Mouse (Mus musculus) monocyte, adult 5-6 weeks (primary cell): Measurements from ENCODE around the gene Il2ra. TPM values are rescaled to one million over a fixed set of nuclear protein-coding genes. Genes with fewer than 3 reads are reported as not detected.

Experiments
- ATAC-seq: fragments of 153-309, 156-312 bp; replicated peaks from 2 replicates; pipeline ENCODE4 v1.8.0; 2017; ENCODE audit warnings: mild to moderate bottlenecking; ENCODE audit not compliant: low TSS enrichment, insufficient number of reproducible peaks, severe bottlenecking, poor library complexity, low FRiP score
- total RNA-seq: library from RNA; stranded (forward); fragments of 200-1000, 200-491, 200-594 nt; gene quantifications from 3 replicates; pipeline ENCODE4 v1.2.3, GENCODE M21; 2017

Il2ra gene
- total RNA-seq, 1 experiment from 2014 or later = 0.48 TPM

GRCm38 (mm10) chr2:11651476-11651875 lies 8.9 kb downstream of the Il2ra start:
- no peak for ATAC-seq

GRCm38 (mm10) chr2:11652196-11652595 lies 9.6 kb downstream of the Il2ra start:
- no peak for ATAC-seq

DNA sequence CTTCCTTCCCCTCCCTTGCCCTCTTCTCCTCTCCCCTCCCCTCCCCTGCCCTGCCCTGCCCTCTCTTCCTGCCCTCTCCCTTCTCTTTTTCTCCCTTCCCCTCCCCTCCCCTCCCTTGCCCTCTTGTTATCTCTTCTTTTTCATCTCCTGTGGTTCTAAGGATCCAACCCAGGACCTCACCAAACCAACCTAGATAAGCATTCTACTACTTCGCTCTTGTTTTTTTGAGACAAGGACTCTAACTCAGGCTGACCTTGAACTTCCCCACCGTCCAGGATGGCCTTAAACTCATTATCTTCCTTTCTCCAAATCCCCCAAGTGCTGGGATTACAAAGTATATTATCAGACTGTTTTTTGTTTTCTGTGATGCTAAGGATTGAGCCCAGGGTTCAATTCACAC lies 10.2 kb downstream of the Il2ra start:
- ATAC-seq = no peak

DNA sequence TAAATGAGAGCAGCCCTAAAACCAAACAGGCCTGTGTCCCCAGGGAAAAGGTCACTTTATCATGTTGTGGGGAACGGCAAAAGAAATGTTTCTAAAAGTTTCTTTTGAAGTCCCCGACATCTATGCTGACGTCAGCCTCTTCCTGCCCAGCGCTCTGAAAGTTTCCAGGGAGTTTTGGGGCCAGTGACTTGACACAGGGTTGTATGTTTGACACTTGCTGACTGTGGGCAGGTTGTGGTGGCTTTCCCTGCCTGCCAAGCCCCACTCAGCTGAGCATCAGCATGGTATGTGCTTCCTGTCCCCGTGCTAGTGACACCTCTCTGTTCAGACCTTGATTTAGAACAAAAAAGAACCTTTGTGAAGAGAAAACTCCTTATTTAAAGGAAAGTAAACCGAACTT lies 10.7 kb downstream of the Il2ra start:
- ATAC-seq = peak; percentile 92

DNA sequence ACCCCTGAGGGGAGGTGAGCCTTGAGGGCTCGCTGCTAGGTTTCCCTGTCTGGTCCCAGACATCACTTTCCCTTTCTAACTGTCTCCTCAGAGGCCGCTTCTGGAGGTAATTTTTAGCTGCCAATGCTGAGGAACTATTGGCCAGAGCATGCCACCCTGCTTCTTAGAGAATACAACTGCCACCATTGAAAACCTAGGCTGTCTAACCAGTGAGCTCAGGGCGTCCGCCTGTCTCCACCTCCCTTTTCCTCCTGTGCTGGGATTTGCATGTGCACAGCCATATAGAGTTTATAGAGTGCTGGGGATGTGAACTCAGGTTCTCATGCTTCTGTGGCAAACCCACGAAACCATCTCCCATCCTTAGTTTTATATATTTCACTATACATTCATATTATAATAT lies 11.2 kb downstream of the Il2ra start:
- ATAC-seq = no peak

DNA sequence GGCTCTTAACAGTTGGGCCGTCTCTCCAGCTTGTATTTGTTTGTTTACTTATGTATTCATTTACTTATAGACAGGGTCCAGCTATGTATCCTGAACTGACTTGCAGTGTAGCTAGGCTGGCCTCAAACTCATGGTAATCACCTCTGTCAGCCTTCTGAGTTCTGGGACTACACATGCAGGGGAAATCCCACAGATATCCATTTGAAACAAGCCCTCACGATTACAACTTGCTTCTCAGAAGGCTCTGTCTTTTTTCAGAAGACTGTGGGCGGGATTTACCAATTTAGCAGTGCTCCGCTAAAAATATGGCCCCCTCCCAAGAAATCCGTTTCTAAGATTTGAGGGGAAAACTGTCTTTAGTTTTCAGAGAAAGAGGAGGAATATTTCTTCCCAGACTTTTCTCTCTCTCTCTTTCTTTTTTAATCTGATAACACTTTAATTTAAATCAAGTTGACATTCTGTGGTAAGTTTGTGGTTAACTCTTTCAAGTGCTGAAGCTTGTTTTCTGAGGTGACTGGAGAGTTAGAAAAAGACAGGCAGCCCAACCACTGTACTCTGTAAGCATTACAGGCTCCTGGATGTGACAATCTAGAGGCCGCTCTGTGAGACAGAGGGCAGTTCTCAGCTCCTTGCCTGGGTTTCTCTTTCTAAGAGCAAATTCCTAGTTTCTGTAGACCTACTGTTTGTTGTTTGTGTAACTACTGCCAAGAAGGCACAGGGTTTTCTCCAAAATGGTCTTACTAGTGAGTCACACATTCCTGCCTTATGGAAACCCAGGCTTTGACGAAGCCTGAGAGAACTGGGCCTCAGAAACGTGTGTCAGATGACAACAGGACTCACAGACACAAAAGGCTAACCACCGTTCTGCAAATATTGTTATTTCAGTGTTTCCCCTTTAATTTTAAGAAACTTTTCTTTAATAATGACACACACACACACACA lies 12.7 kb downstream of the Il2ra start:
- ATAC-seq = no peak

- no peak for ATAC-seq
These were observed 15.0 kb downstream of the Il2ra start for GRCm38 (mm10) chr2:11657581-11657980.

- no peak for ATAC-seq
These were observed 16.7 kb downstream of the Il2ra start for GRCm38 (mm10) chr2:11659263-11659662.

DNA sequence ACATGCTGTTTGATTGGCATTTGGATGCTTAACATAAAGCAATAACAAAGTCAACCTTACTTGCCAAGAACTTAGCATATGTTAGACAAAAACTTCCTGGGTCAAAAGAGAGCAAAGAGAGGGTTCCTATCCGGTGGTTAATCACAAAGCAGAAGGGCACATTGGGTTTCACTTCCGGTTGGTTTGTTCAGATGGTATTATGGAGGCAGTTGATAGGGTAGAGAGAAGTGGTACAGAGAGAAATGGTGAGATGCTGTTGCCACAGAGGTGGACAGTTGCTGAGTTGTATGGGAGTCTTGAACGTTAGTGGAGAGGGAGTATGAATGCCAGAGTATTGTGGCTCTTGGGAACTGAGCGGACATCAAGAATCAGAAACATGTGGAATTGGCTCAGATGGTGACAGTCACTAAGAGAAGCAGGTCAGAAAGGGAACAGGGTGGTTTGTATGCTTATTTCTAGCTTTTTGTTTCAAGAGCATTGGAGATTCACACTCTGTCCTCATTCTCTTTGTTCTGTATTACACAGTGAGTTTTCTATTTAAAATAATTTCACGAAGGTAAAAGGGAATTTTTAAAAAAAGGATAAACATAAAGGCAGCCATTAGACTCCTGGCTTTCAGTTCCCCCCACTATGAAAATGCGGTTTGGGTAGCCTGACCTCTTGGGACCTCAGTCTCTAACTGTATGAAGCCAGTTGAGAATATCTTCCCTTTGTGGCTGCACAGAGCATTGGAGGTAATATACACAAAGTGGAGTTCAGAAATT lies 19.7 kb downstream of the Il2ra start:
- ATAC-seq = peak; percentile 46; the same call in 1 of the 2 replicates

DNA sequence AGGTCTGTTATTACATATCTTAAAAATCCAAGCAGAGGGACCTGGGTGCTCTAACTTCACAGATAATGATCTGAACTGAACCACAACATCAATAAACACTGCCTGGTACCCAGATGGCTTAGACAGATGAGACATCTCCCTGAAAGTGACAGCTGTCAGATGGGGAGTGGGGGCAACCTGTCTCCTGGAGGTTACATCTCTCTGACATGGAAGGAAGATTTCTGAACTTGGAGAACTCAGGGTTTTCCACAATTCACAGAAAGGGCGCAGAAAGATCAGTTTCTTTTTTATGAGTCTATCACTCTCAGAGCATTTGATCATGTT lies 20.3 kb downstream of the Il2ra start:
- ATAC-seq = no peak

- ATAC-seq = peak; percentile 92
These were observed 21.4 kb downstream of the Il2ra start for GRCm38 (mm10) chr2:11663961-11664360.

DNA sequence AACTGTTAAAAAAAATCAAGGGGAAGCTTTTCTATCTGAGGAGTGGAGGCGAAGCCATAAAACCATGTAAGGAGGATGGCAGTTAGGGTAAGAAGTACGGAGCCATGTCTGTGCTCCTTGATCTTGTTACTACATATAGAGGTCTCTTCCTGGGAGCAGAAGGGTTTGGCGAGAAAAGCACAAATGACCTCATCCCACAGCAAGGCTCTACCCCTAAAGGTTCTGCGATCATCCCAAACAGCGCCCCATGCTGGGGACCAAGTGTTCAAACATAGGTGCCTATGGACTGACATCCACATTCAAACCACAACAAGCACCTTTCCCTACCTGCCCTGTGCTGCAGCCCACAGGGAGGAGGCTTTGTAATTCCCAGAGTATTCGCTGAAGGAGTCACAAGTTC lies 21.8 kb downstream of the Il2ra start:
- ATAC-seq = no peak

DNA sequence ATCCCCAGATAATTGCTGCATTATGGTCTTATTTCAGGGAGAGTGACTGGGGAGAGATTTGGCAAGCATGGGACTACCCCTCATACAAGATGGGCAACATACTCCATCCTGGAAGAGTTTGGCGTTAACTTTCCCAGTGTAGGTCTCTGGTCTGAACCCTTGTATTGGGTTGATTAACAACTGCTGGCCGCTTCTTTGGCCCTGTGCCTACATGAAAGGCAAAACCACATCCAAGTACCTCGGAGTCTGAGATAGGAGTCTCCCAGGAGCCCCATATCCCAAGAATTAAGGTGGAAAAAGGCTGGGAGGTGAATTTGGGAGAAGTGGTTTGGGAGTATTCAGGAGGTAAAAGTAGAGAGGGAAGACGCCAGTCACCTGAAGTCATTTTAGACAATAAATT lies 22.2 kb downstream of the Il2ra start:
- no peak for ATAC-seq

DNA sequence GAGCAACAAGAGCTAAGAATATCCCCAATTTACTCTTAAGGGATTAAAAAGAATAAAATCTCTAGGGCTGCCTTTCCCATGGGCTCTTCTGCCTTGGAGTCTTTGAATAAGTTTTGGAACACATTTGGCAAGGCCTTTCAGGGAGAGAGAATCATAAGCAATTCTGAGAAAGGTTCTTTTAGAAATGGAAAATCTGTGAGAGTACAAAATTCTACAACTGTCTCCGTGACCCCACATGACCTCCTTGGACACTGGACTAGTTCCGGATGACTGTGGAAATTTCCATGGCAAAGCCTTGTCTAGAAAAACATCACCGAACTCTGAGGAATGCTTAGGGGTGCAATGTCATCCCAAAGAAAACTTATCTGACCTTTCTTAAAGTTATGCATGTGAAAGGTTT lies 22.7 kb downstream of the Il2ra start:
- no peak for ATAC-seq

GRCm38 (mm10) chr2:11672144-11672543 lies 29.5 kb downstream of the Il2ra start:
- ATAC-seq = no peak

DNA sequence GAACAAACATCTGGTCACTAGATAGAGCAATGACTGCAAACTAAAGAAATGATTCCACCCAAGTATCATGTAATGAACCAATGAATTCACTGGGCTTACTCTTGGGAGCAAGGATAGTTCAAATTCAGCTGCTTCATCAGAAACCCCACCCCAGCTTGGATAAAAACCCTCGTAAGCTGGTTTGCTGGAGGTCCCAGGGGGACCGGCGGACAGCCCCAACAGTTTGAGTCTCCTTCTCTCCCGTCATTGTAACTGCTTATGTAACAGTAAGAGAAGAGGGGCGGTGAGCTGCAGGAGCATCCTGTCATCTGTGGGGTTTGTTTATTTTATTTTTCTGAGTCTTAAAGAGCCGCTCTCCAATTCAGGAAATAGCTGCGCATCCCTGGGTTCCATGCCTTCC lies 37.0 kb downstream of the Il2ra start:
- no peak for ATAC-seq

DNA sequence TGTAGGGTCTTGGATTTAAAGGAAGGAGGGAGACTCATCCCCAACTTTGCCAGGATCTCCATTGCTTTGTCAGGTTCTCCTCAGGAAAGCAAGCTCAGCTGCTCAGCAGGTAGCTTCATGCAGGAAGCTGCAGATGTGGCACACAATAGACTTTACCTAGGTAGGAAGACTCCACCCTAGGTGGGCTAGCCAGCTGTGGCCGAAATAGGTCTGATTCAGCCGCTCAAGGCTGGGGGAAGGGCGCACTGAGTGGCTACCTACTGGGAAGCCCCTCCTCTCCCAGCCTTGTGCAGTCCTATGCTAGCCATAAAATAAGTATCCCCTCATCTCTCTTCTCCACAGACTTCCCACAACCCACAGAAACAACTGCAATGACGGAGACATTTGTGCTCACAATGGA lies 40.1 kb downstream of the Il2ra start:
- ATAC-seq = no peak

GRCm38 (mm10) chr2:11686512-11686911 lies 43.9 kb downstream of the Il2ra start:
- ATAC-seq = no peak

GRCm38 (mm10) chr2:11687436-11687835 lies 44.8 kb downstream of the Il2ra start:
- ATAC-seq = no peak
